Mouse (Mus musculus) thymus, adult 2 months (tissue): ENCODE data around the gene Cope.

Experiments
- CTCF ChIP-seq: fragments of 200-500 bp; IDR thresholded peaks from 2 replicates; pipeline ENCODE4 v1.5.1; 2012; ENCODE audit warnings: mild to moderate bottlenecking, control low read depth, low read length, moderate library complexity, borderline replicate concordance; ENCODE audit not compliant: control insufficient read depth, poor library complexity, insufficient read depth; ENCODE audit errors: extremely low read depth
- POLR2A ChIP-seq: fragments of 200-500 bp; IDR thresholded peaks from 2 replicates; pipeline ENCODE4 v1.6.1; 2012; ENCODE audit warnings: mild to moderate bottlenecking, low read length, control low read depth, moderate library complexity; ENCODE audit not compliant: control insufficient read depth, poor library complexity, insufficient read depth; ENCODE audit errors: extremely low read depth

- TF ChIP-seq CTCF (no peak), POLR2A (no peak)
Measured at GRCm38 (mm10) chr8:70274350-70274749, 28.0 kb upstream of the Cope start.
